Mouse (Mus musculus): Measurements from ENCODE around the gene Cnbd2. TPM values are rescaled to one million over a fixed set of nuclear protein-coding genes. Genes with fewer than 3 reads are reported as not detected.
"Not testable (repeated sequence)": the region's sequence is repeated elsewhere in the genome, so short reads cannot be mapped to it uniquely, and the experiment has no call there.

Cnbd2 gene
- polyA plus RNA-seq, 1 experiment from 2014 or later = 2.9 TPM

- ATAC-seq (replicated peaks; ENCODE audit: low FRiP score) = no peak
- H3K27ac ChIP-seq (ENCODE audit: low read depth, low read length) = no peak overlapping the region
- H3K9ac ChIP-seq (ENCODE audit: low read depth, low read length) = no peak overlapping the region
- DNase-seq (ENCODE audit: low spot score) = no peak
- WGBS = 76% methylated on average over 4 of the region's 4 CpGs
- no peaks in the 10 kb centered on the region for H3K9me3 ChIP-seq (ENCODE audit: control insufficient read depth, low read length)
- H3K4me1 ChIP-seq (replicated peaks; ENCODE audit: control insufficient read depth, insufficient read depth, low read length) = no peaks in the 10 kb centered on the region
- H3K36me3 ChIP-seq (ENCODE audit: control insufficient read depth, insufficient read depth, low read length) = no peaks in the 10 kb centered on the region
- no peak overlapping the region for H3K4me3 ChIP-seq (ENCODE audit: low read depth, low read length)
- H3K4me2 ChIP-seq = no peak overlapping the region
- H3K27me3 ChIP-seq (replicated peaks; ENCODE audit: control insufficient read depth, insufficient read depth, low read length) = no peaks in the 10 kb centered on the region
These were observed 69.3 kb downstream of the Cnbd2 start for GRCm38 (mm10) chr2:156381350-156381749.

DNA sequence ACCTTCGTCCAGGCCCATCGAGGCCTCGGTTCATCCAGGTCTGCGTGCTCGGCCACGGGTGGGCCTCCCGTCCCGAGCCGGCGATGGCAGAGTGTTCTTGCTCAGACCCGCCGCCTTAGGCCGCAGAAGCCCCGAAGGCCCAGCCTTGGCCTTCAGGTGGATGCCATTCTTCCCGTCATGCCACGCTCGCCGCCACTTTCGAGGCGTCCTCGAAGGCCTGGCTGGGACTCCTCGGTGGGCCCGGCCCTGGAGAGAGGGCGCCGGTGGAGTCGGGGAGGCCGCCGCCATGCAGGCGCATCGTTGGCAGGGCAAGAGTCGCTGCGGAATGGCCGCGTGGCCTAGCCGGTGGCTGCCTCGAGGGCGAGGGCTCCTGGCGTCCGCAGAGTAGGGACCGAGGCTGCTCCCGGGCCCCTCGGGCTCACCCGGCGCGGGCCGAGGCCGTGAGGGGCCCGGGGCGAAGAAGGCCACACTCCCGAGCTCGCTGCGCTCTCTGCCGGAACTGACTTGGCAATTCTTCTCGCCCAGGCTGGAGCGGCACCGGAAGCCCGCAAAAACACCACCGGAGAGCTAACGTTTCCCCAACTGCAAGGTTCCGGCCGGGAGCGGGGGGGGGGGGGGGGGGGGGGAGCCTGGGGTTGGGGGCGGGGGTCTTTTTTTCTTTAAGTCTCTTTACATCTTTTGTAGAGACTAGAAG lies 80.5 kb downstream of the Cnbd2 start:
- peak overlapping the region; percentile 41 for H3K4me2 ChIP-seq
- 0% methylated on average over 1 of the region's 63 CpGs for WGBS
- H3K27ac ChIP-seq (ENCODE audit: low read depth, low read length) = not testable (repeated sequence)

DNA sequence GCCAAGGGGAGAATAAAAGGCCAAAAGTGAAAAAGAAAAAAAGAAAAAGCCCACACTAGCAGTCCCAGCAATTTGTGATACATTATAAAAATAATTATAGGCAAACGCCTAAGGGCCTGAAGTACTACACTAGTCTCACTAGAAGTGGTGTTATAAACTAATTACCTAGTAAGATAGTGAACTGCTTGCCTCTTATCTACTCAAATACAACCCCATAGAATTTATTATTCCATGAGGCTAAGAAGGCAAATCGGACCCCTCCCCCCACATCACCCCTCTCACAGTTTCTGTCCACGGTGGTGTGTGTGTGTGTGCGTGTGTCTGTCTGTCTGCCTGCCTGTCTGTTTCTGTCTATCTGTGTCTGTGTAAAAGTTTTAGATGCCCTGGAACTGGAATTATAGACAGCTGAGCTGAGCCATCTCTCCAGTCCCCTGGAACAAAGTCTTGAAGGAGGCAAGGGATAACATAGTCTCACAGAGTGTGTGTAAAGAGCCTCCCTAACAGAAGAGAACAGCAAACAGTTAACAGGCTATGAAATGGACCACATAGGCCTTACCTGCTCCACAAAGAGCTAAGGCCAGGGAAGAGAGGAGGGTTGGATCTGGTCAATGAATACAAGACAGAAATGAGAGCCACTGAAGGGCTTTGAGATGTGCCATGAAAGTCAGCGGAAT lies 81.2 kb downstream of the Cnbd2 start:
- ATAC-seq (replicated peaks; ENCODE audit: low FRiP score) (no peak), DNase-seq (ENCODE audit: low spot score) (no peak)
- H3K4me2 ChIP-seq = peak overlapping the region; percentile 41
- H3K36me3 ChIP-seq (ENCODE audit: control insufficient read depth, insufficient read depth, low read length) = no peaks in the 10 kb centered on the region
- no peaks in the 10 kb centered on the region for H3K27me3 ChIP-seq (replicated peaks; ENCODE audit: control insufficient read depth, insufficient read depth, low read length)
- peak overlapping the region; percentile 50 for H3K4me3 ChIP-seq (ENCODE audit: low read depth, low read length)
- H3K27ac ChIP-seq (ENCODE audit: low read depth, low read length) = no peak overlapping the region
- H3K4me1 ChIP-seq (replicated peaks; ENCODE audit: control insufficient read depth, insufficient read depth, low read length) = peaks cover 6% of the 10 kb centered on the region
- WGBS = 57% methylated on average over 5 of the region's 5 CpGs
- peak overlapping the region; percentile 25; the same call in 1 of the 2 replicates for H3K9ac ChIP-seq (ENCODE audit: low read depth, low read length)
- no peaks in the 10 kb centered on the region for H3K9me3 ChIP-seq (ENCODE audit: control insufficient read depth, low read length)

More for the DNA sequence above, 80.5 kb downstream of the Cnbd2 start:
- ATAC-seq (replicated peaks; ENCODE audit: low FRiP score) (peak; percentile 89), DNase-seq (ENCODE audit: low spot score) (peak; percentile 72)
- Histone ChIP-seq H3K9ac (ENCODE audit: low read depth, low read length) (peak overlapping the region; percentile 50; the same call in 1 of the 2 replicates), H3K4me3 (ENCODE audit: low read depth, low read length) (peak overlapping the region; percentile 50)
- H3K9me3 ChIP-seq (ENCODE audit: control insufficient read depth, low read length); H3K27me3 ChIP-seq (replicated peaks; ENCODE audit: control insufficient read depth, insufficient read depth, low read length); H3K36me3 ChIP-seq (ENCODE audit: control insufficient read depth, insufficient read depth, low read length); H3K4me1 ChIP-seq (replicated peaks; ENCODE audit: control insufficient read depth, insufficient read depth, low read length): not testable (repeated sequence)

- H3K4me3 ChIP-seq (ENCODE audit: low read depth, low read length) = no peak overlapping the region
- ATAC-seq (replicated peaks; ENCODE audit: low FRiP score) = no peak
- no peaks in the 10 kb centered on the region for H3K9me3 ChIP-seq (ENCODE audit: control insufficient read depth, low read length)
- peaks cover 6% of the 10 kb centered on the region for H3K4me1 ChIP-seq (replicated peaks; ENCODE audit: control insufficient read depth, insufficient read depth, low read length)
- H3K36me3 ChIP-seq (ENCODE audit: control insufficient read depth, insufficient read depth, low read length) = no peaks in the 10 kb centered on the region
- no peak for DNase-seq (ENCODE audit: low spot score)
- WGBS = 94% methylated on average over 4 of the region's 4 CpGs
- H3K9ac ChIP-seq (ENCODE audit: low read depth, low read length) = no peak overlapping the region
- H3K27ac ChIP-seq (ENCODE audit: low read depth, low read length) = no peak overlapping the region
- H3K4me2 ChIP-seq = no peak overlapping the region
- no peaks in the 10 kb centered on the region for H3K27me3 ChIP-seq (replicated peaks; ENCODE audit: control insufficient read depth, insufficient read depth, low read length)
These were observed 82.2 kb downstream of the Cnbd2 start for GRCm38 (mm10) chr2:156394282-156394681.

DNA sequence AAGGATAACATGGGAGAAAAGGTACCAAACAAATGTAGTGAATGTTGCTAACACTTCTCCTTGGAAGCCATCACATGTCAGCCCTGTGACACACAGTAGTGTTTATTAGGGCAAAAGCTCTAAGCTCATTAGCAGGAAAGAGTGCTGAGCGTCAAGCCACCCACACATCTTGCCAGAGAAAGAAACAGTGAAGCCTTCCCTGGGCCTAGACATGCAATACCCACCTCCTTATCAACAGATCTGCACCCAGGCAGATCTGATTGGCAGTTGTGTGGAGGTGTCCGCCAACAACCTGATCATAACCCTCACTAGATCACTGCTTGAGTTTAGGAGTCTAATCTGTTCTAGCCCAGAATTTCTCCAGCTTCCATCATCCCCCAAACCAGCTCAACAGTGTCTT lies 84.0 kb downstream of the Cnbd2 start:
- H3K9me3 ChIP-seq (ENCODE audit: control insufficient read depth, low read length) = no peaks in the 10 kb centered on the region
- WGBS = 63% methylated on average over 2 of the region's 2 CpGs
- H3K4me3 ChIP-seq (ENCODE audit: low read depth, low read length) = no peak overlapping the region
- H3K27me3 ChIP-seq (replicated peaks; ENCODE audit: control insufficient read depth, insufficient read depth, low read length) = no peaks in the 10 kb centered on the region
- ATAC-seq (replicated peaks; ENCODE audit: low FRiP score) (no peak), DNase-seq (ENCODE audit: low spot score) (no peak)
- H3K4me1 ChIP-seq (replicated peaks; ENCODE audit: control insufficient read depth, insufficient read depth, low read length) = peaks cover 8% of the 10 kb centered on the region
- no peak overlapping the region for H3K4me2 ChIP-seq
- no peaks in the 10 kb centered on the region for H3K36me3 ChIP-seq (ENCODE audit: control insufficient read depth, insufficient read depth, low read length)
- no peak overlapping the region for H3K9ac ChIP-seq (ENCODE audit: low read depth, low read length)
- H3K27ac ChIP-seq (ENCODE audit: low read depth, low read length) = no peak overlapping the region

GRCm38 (mm10) chr2:156397988-156398387 lies 85.9 kb downstream of the Cnbd2 start:
- H3K27me3 ChIP-seq (replicated peaks; ENCODE audit: control insufficient read depth, insufficient read depth, low read length) = no peaks in the 10 kb centered on the region
- H3K36me3 ChIP-seq (ENCODE audit: control insufficient read depth, insufficient read depth, low read length) = no peaks in the 10 kb centered on the region
- no peak for DNase-seq (ENCODE audit: low spot score)
- H3K4me2 ChIP-seq = no peak overlapping the region
- H3K4me3 ChIP-seq (ENCODE audit: low read depth, low read length) = no peak overlapping the region
- H3K9ac ChIP-seq (ENCODE audit: low read depth, low read length) = no peak overlapping the region
- H3K9me3 ChIP-seq (ENCODE audit: control insufficient read depth, low read length) = no peaks in the 10 kb centered on the region
- no peak for ATAC-seq (replicated peaks; ENCODE audit: low FRiP score)
- no peak overlapping the region for H3K27ac ChIP-seq (ENCODE audit: low read depth, low read length)
- H3K4me1 ChIP-seq (replicated peaks; ENCODE audit: control insufficient read depth, insufficient read depth, low read length) = peaks cover 11% of the 10 kb centered on the region
- 86% methylated on average over 7 of the region's 7 CpGs for WGBS

DNA sequence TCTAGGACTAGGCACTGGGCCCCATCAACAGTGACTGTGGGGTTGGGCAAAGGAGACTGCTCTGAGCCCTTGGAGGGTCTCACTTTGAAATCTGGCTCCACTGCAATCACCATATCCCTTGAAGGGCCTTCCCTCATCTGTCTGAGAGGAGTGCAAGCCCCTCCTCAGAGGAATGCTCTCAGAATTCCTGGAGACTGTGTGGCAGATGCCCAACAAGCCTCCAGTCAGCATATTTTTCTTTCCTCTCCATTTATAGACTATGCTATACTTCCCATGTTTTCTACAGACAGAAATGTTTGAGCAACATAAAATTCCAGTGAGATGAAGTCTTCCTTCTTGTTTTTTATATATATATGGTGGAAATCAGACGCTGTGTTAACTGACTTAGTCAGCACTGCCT lies 87.4 kb downstream of the Cnbd2 start:
- Histone ChIP-seq H3K4me1 (replicated peaks; ENCODE audit: control insufficient read depth, insufficient read depth, low read length) (peaks cover 6% of the 10 kb centered on the region), H3K9ac (ENCODE audit: low read depth, low read length) (no peak overlapping the region), H3K27me3 (replicated peaks; ENCODE audit: control insufficient read depth, insufficient read depth, low read length) (no peaks in the 10 kb centered on the region), H3K36me3 (ENCODE audit: control insufficient read depth, insufficient read depth, low read length) (no peaks in the 10 kb centered on the region), H3K27ac (ENCODE audit: low read depth, low read length) (no peak overlapping the region), H3K9me3 (ENCODE audit: control insufficient read depth, low read length) (no peaks in the 10 kb centered on the region), H3K4me3 (ENCODE audit: low read depth, low read length) (no peak overlapping the region), H3K4me2 (no peak overlapping the region)
- no peak for ATAC-seq (replicated peaks; ENCODE audit: low FRiP score)
- WGBS = 79% methylated on average over 1 of the region's 1 CpGs
- DNase-seq (ENCODE audit: low spot score) = no peak

DNA sequence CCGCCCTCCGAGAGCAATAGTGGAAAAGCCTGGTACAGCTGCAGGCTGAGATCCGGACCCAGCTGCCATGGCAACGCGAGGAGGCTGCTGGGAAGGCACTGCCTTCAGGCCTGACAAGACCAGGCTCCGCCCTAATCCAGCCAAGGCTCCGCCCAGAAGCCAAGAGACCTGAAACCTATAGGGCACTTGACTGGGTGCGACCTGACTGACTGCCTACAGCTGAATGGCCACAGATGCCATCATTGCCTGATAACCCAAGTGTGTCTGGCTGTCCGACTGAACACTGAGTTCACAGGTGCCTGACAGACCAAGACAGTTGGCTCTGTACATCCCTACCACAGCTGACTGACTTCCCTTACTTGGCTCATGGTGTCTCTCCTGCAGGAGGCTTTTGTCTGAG lies 89.2 kb downstream of the Cnbd2 start:
- Histone ChIP-seq H3K4me2 (peak overlapping the region; percentile 38; the same call in 1 of the 2 replicates), H3K4me1 (replicated peaks; ENCODE audit: control insufficient read depth, insufficient read depth, low read length) (peaks cover 6% of the 10 kb centered on the region), H3K9me3 (ENCODE audit: control insufficient read depth, low read length) (no peaks in the 10 kb centered on the region), H3K27ac (ENCODE audit: low read depth, low read length) (no peak overlapping the region), H3K36me3 (ENCODE audit: control insufficient read depth, insufficient read depth, low read length) (no peaks in the 10 kb centered on the region), H3K4me3 (ENCODE audit: low read depth, low read length) (no peak overlapping the region), H3K9ac (ENCODE audit: low read depth, low read length) (no peak overlapping the region), H3K27me3 (replicated peaks; ENCODE audit: control insufficient read depth, insufficient read depth, low read length) (no peaks in the 10 kb centered on the region)
- WGBS = 10% methylated on average over 9 of the region's 9 CpGs
- DNase-seq (ENCODE audit: low spot score) = peak; percentile 53
- ATAC-seq (replicated peaks; ENCODE audit: low FRiP score) = peak; percentile 85

DNA sequence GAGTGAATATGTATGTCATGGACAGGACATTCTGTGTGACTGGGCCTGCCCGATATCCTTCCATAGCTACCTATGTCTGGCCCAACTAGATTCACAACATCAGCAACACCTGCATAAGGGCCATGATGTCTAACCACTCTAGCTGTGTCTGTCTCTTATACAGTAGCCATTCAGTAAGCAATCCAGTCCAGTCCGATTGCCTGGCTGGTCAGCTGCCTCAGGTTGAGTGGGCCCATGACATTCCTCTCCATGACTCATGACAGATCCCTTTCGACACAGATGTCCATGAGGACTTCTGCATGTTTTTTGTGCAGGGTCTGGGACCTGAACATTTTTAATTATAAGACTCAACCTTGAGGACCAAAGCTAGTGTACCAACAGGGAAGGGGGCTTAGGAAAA lies 89.9 kb downstream of the Cnbd2 start:
- Histone ChIP-seq H3K4me2 (no peak overlapping the region), H3K36me3 (ENCODE audit: control insufficient read depth, insufficient read depth, low read length) (no peaks in the 10 kb centered on the region), H3K9me3 (ENCODE audit: control insufficient read depth, low read length) (no peaks in the 10 kb centered on the region), H3K4me1 (replicated peaks; ENCODE audit: control insufficient read depth, insufficient read depth, low read length) (peaks cover 9% of the 10 kb centered on the region), H3K9ac (ENCODE audit: low read depth, low read length) (no peak overlapping the region), H3K27ac (ENCODE audit: low read depth, low read length) (no peak overlapping the region), H3K27me3 (replicated peaks; ENCODE audit: control insufficient read depth, insufficient read depth, low read length) (peaks cover 2% of the 10 kb centered on the region; the same call in 1 of the 2 replicates), H3K4me3 (ENCODE audit: low read depth, low read length) (no peak overlapping the region)
- ATAC-seq (replicated peaks; ENCODE audit: low FRiP score) = no peak
- no peak for DNase-seq (ENCODE audit: low spot score)
- WGBS = 81% methylated on average over 3 of the region's 3 CpGs
